Mouse (Mus musculus) natural killer cell, adult 2 months (primary cell): Measurements from ENCODE around the gene Milr1.
"Not testable (repeated sequence)": the region's sequence is repeated elsewhere in the genome, so short reads cannot be mapped to it uniquely, and the experiment has no call there.

ENCODE experiments used
- DNase-seq, 2 experiments: peaks; one replicate each; pipeline ENCODE4 v3.0.0; 2022; ENCODE audit warnings: low spot score in 2 of 2

Gene Milr1

GRCm38 (mm10) chr11:106751039-106752018 is at the start of gene Milr1:
Milr1 (plus strand) TSS chr11:106751226.
- peak; percentile 14 to 32 for DNase-seq

GRCm38 (mm10) chr11:106701589-106701988 is 49.4 kb upstream of the Milr1 start:
- no peak for DNase-seq

GRCm38 (mm10) chr11:106702584-106702983 is 48.4 kb upstream of the Milr1 start:
- peak; percentile 58 to 75 for DNase-seq

- no peak for DNase-seq
Measured at GRCm38 (mm10) chr11:106703931-106704330, 47.1 kb upstream of the Milr1 start.

GRCm38 (mm10) chr11:106704399-106705111 is 46.5 kb upstream of the Milr1 start:
- peak; percentile 26 to 44 for DNase-seq

GRCm38 (mm10) chr11:106706212-106706611 is 44.8 kb upstream of the Milr1 start:
- no peak for DNase-seq

GRCm38 (mm10) chr11:106707085-106707484 is 43.9 kb upstream of the Milr1 start:
- DNase-seq, result no peak

- no peak for DNase-seq
Measured at GRCm38 (mm10) chr11:106707866-106708265, 43.2 kb upstream of the Milr1 start.

GRCm38 (mm10) chr11:106709227-106709985 is 41.6 kb upstream of the Milr1 start:
- no peak for DNase-seq

GRCm38 (mm10) chr11:106710789-106711188 is 40.2 kb upstream of the Milr1 start:
- no peak for DNase-seq

GRCm38 (mm10) chr11:106715066-106715465 is 36.0 kb upstream of the Milr1 start:
- peak; percentile 16 to 44 for DNase-seq

- DNase-seq, result no peak
Measured at GRCm38 (mm10) chr11:106716568-106716967, 34.5 kb upstream of the Milr1 start.

GRCm38 (mm10) chr11:106720379-106720778 is 30.6 kb upstream of the Milr1 start:
- DNase-seq, result no peak

GRCm38 (mm10) chr11:106722831-106723361 is 28.1 kb upstream of the Milr1 start:
- DNase-seq, result no peak

- no peak for DNase-seq
Measured at GRCm38 (mm10) chr11:106723611-106724125, 27.4 kb upstream of the Milr1 start.

- DNase-seq, result no peak
Measured at GRCm38 (mm10) chr11:106724176-106724915, 26.7 kb upstream of the Milr1 start.

- not testable (repeated sequence) for DNase-seq
Measured at GRCm38 (mm10) chr11:106724916-106725235, 26.1 kb upstream of the Milr1 start.

- DNase-seq, result no peak
Measured at GRCm38 (mm10) chr11:106727967-106728366, 23.1 kb upstream of the Milr1 start.

- DNase-seq, result no peak
Measured at GRCm38 (mm10) chr11:106728402-106729366, 22.3 kb upstream of the Milr1 start.

GRCm38 (mm10) chr11:106729656-106730055 is 21.4 kb upstream of the Milr1 start:
- no peak for DNase-seq
